Mouse (Mus musculus): ENCODE results near the gene Pilrb1. TPM values are rescaled to one million over a fixed set of nuclear protein-coding genes. Genes with fewer than 3 reads are reported as not detected.
"Not testable (repeated sequence)": the region's sequence is repeated elsewhere in the genome, so short reads cannot be mapped to it uniquely, and the experiment has no call there.

Gene Pilrb1
- polyA plus RNA-seq (2014; fragmentation: Nextera tagmentation; extraction: Ambion mirVana): 0.59 and 0.67 TPM in 2 replicates

GRCm38 (mm10) chr5:137857960-137858710 lies at the start of gene Pilrb1:
Gene Pilrb1, minus strand, starts transcription at chr5:137858106.
- H3K9ac ChIP-seq (replicated peaks; ENCODE audit: low read depth, low read length); H3K4me2 ChIP-seq (replicated peaks; ENCODE audit: low read depth, low read length); H3K4me3 ChIP-seq (ENCODE audit: low read depth, low read length); H3K27me3 ChIP-seq (ENCODE audit: control insufficient read depth, insufficient read depth, low read length); H3K9me3 ChIP-seq (ENCODE audit: control insufficient read depth, low read depth, low read length); H3K36me3 ChIP-seq (ENCODE audit: control insufficient read depth, insufficient read depth, low read length); ATAC-seq (ENCODE audit: insufficient number of reproducible peaks, insufficient read depth, low FRiP score, low read depth); H3K4me1 ChIP-seq (ENCODE audit: control insufficient read depth, insufficient read depth, low read length); H3K27ac ChIP-seq (ENCODE audit: low read length): not testable (repeated sequence)
- WGBS: 83% methylated on average over 2 of the region's 2 CpGs

DNA sequence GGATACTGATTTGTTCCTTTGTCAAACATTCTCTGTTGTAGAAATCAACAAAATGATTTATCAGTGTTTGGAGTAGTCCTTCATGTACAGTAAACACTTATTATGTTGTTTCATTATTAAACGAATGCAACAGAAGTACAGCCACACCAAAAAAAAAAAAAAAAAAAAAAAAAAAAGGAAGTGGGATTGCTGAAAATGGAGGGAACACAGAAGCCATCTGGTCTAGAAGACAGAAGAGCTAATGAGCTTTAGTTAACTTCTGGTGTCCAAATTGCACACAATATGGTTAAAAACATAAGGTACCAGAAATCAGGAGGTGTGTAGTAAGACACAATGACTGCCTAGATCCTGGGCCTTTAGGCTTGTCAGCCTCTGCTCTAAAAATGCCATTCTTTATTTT lies 39.9 kb upstream of the Pilrb1 start:
- 76% methylated on average over 1 of the region's 1 CpGs for WGBS
- Histone ChIP-seq H3K9ac (replicated peaks; ENCODE audit: low read depth, low read length) (no peak overlapping the region), H3K4me2 (replicated peaks; ENCODE audit: low read depth, low read length) (no peak overlapping the region), H3K27me3 (ENCODE audit: control insufficient read depth, insufficient read depth, low read length) (no peaks in the 10 kb centered on the region), H3K4me3 (ENCODE audit: low read depth, low read length) (no peak overlapping the region), H3K4me1 (ENCODE audit: control insufficient read depth, insufficient read depth, low read length) (no peaks in the 10 kb centered on the region), H3K27ac (ENCODE audit: low read length) (no peak overlapping the region), H3K36me3 (ENCODE audit: control insufficient read depth, insufficient read depth, low read length) (no peaks in the 10 kb centered on the region), H3K9me3 (ENCODE audit: control insufficient read depth, low read depth, low read length) (no peaks in the 10 kb centered on the region)
- ATAC-seq (ENCODE audit: insufficient number of reproducible peaks, insufficient read depth, low FRiP score, low read depth): no peak

GRCm38 (mm10) chr5:137892954-137893353 lies 35.0 kb upstream of the Pilrb1 start:
- no peaks in the 10 kb centered on the region for H3K27me3 ChIP-seq (ENCODE audit: control insufficient read depth, insufficient read depth, low read length)
- no peaks in the 10 kb centered on the region for H3K4me1 ChIP-seq (ENCODE audit: control insufficient read depth, insufficient read depth, low read length)
- no peak overlapping the region for H3K9ac ChIP-seq (replicated peaks; ENCODE audit: low read depth, low read length)
- no peak for ATAC-seq (ENCODE audit: insufficient number of reproducible peaks, insufficient read depth, low FRiP score, low read depth)
- no peaks in the 10 kb centered on the region for H3K36me3 ChIP-seq (ENCODE audit: control insufficient read depth, insufficient read depth, low read length)
- H3K4me3 ChIP-seq (ENCODE audit: low read depth, low read length): no peak overlapping the region
- 53% methylated on average over 1 of the region's 1 CpGs for WGBS
- H3K9me3 ChIP-seq (ENCODE audit: control insufficient read depth, low read depth, low read length): no peaks in the 10 kb centered on the region
- no peak overlapping the region for H3K4me2 ChIP-seq (replicated peaks; ENCODE audit: low read depth, low read length)
- no peak overlapping the region for H3K27ac ChIP-seq (ENCODE audit: low read length)

GRCm38 (mm10) chr5:137887666-137888065 lies 29.8 kb upstream of the Pilrb1 start:
- H3K36me3 ChIP-seq (ENCODE audit: control insufficient read depth, insufficient read depth, low read length): no peaks in the 10 kb centered on the region
- no peaks in the 10 kb centered on the region for H3K27me3 ChIP-seq (ENCODE audit: control insufficient read depth, insufficient read depth, low read length)
- no peaks in the 10 kb centered on the region for H3K4me1 ChIP-seq (ENCODE audit: control insufficient read depth, insufficient read depth, low read length)
- no peaks in the 10 kb centered on the region for H3K9me3 ChIP-seq (ENCODE audit: control insufficient read depth, low read depth, low read length)
- ATAC-seq (ENCODE audit: insufficient number of reproducible peaks, insufficient read depth, low FRiP score, low read depth): no peak
- 93% methylated on average over 1 of the region's 1 CpGs for WGBS
- H3K4me2 ChIP-seq (replicated peaks; ENCODE audit: low read depth, low read length): no peak overlapping the region
- H3K27ac ChIP-seq (ENCODE audit: low read length): no peak overlapping the region
- H3K4me3 ChIP-seq (ENCODE audit: low read depth, low read length): no peak overlapping the region
- no peak overlapping the region for H3K9ac ChIP-seq (replicated peaks; ENCODE audit: low read depth, low read length)

DNA sequence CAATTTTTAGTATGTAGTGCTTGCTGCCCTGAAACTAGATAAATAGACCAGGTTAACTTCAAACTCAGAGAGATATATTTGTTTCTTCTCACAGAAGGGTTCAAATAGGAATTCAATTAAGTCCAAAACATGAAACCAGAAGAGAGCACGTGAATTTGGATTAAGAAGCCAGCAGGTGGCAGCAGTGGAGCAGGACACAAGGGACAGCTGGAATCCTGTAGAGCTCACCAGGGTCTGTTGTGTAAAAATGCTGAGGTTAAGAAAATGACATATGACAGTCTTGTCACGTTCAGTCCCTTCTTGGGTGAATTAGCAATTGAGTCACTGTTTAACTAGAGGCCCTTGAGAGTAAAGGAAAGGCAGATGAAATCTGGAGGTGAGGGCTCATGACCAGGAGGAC lies 28.0 kb upstream of the Pilrb1 start:
- no peaks in the 10 kb centered on the region for H3K4me1 ChIP-seq (ENCODE audit: control insufficient read depth, insufficient read depth, low read length)
- WGBS: 4% methylated on average over 2 of the region's 2 CpGs
- H3K36me3 ChIP-seq (ENCODE audit: control insufficient read depth, insufficient read depth, low read length): no peaks in the 10 kb centered on the region
- no peak overlapping the region for H3K27ac ChIP-seq (ENCODE audit: low read length)
- ATAC-seq (ENCODE audit: insufficient number of reproducible peaks, insufficient read depth, low FRiP score, low read depth): no peak
- H3K9me3 ChIP-seq (ENCODE audit: control insufficient read depth, low read depth, low read length): no peaks in the 10 kb centered on the region
- H3K4me3 ChIP-seq (ENCODE audit: low read depth, low read length): no peak overlapping the region
- H3K9ac ChIP-seq (replicated peaks; ENCODE audit: low read depth, low read length): no peak overlapping the region
- no peak overlapping the region for H3K4me2 ChIP-seq (replicated peaks; ENCODE audit: low read depth, low read length)
- H3K27me3 ChIP-seq (ENCODE audit: control insufficient read depth, insufficient read depth, low read length): no peaks in the 10 kb centered on the region

- Histone ChIP-seq H3K27ac (ENCODE audit: low read length) (no peak overlapping the region), H3K9me3 (ENCODE audit: control insufficient read depth, low read depth, low read length) (no peaks in the 10 kb centered on the region), H3K9ac (replicated peaks; ENCODE audit: low read depth, low read length) (no peak overlapping the region), H3K27me3 (ENCODE audit: control insufficient read depth, insufficient read depth, low read length) (no peaks in the 10 kb centered on the region), H3K36me3 (ENCODE audit: control insufficient read depth, insufficient read depth, low read length) (no peaks in the 10 kb centered on the region), H3K4me3 (ENCODE audit: low read depth, low read length) (no peak overlapping the region), H3K4me1 (ENCODE audit: control insufficient read depth, insufficient read depth, low read length) (no peaks in the 10 kb centered on the region), H3K4me2 (replicated peaks; ENCODE audit: low read depth, low read length) (no peak overlapping the region)
- 77% methylated on average over 3 of the region's 3 CpGs for WGBS
- no peak for ATAC-seq (ENCODE audit: insufficient number of reproducible peaks, insufficient read depth, low FRiP score, low read depth)
Observed at GRCm38 (mm10) chr5:137883345-137883744, 25.4 kb upstream of the Pilrb1 start.

DNA sequence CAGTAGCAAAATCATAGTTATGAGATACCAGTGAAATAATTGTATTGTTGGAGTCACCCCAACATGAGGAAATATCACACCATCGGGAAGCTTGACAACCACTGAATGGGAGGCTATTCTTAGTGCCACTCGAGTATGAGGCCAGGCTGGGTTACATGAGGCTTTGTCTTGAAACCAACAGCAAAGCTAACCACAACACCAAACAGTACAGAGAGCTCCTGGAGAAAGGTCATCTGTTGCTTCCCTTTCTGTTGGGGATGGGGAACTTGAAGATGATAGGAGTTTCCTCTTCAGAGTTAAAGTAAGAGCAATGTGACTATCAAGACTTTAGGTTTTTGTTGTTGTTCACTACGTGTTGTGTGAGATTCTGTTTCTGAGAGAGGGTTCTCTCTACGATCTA lies 25.0 kb upstream of the Pilrb1 start:
- Histone ChIP-seq H3K36me3 (ENCODE audit: control insufficient read depth, insufficient read depth, low read length) (no peaks in the 10 kb centered on the region), H3K27me3 (ENCODE audit: control insufficient read depth, insufficient read depth, low read length) (no peaks in the 10 kb centered on the region), H3K4me3 (ENCODE audit: low read depth, low read length) (no peak overlapping the region), H3K9me3 (ENCODE audit: control insufficient read depth, low read depth, low read length) (no peaks in the 10 kb centered on the region), H3K4me1 (ENCODE audit: control insufficient read depth, insufficient read depth, low read length) (no peaks in the 10 kb centered on the region), H3K4me2 (replicated peaks; ENCODE audit: low read depth, low read length) (no peak overlapping the region), H3K9ac (replicated peaks; ENCODE audit: low read depth, low read length) (no peak overlapping the region), H3K27ac (ENCODE audit: low read length) (no peak overlapping the region)
- WGBS: 80% methylated on average over 4 of the region's 4 CpGs
- no peak for ATAC-seq (ENCODE audit: insufficient number of reproducible peaks, insufficient read depth, low FRiP score, low read depth)

- no peak overlapping the region for H3K4me2 ChIP-seq (replicated peaks; ENCODE audit: low read depth, low read length)
- no peak overlapping the region for H3K9ac ChIP-seq (replicated peaks; ENCODE audit: low read depth, low read length)
- no peaks in the 10 kb centered on the region for H3K4me1 ChIP-seq (ENCODE audit: control insufficient read depth, insufficient read depth, low read length)
- WGBS: 39% methylated on average over 2 of the region's 2 CpGs
- no peak for ATAC-seq (ENCODE audit: insufficient number of reproducible peaks, insufficient read depth, low FRiP score, low read depth)
- H3K27me3 ChIP-seq (ENCODE audit: control insufficient read depth, insufficient read depth, low read length): no peaks in the 10 kb centered on the region
- H3K9me3 ChIP-seq (ENCODE audit: control insufficient read depth, low read depth, low read length): no peaks in the 10 kb centered on the region
- H3K4me3 ChIP-seq (ENCODE audit: low read depth, low read length): no peak overlapping the region
- H3K27ac ChIP-seq (ENCODE audit: low read length): no peak overlapping the region
- H3K36me3 ChIP-seq (ENCODE audit: control insufficient read depth, insufficient read depth, low read length): no peaks in the 10 kb centered on the region
Observed at GRCm38 (mm10) chr5:137877860-137878259, 20.0 kb upstream of the Pilrb1 start.

DNA sequence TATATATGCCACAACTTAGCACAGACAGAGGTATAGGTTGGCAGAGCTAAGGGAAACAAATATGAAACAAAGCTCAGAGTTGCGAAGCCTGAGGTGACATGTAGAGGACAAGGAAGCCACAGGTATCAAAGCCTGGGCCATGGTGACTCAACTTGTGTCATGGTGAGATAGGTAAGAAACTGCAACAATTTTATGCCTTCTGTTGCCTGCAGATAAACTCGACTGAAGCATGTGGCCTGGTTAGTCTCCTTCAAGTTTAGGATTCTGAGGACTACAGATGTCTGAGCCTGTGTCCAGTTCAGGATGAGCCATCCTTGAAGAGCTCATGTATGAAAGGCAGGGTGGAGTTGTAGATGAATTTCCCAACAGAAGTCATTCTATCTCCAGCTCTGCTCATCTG lies 17.1 kb upstream of the Pilrb1 start:
- H3K27ac ChIP-seq (ENCODE audit: low read length): no peak overlapping the region
- no peak for ATAC-seq (ENCODE audit: insufficient number of reproducible peaks, insufficient read depth, low FRiP score, low read depth)
- no peak overlapping the region for H3K4me3 ChIP-seq (ENCODE audit: low read depth, low read length)
- WGBS: 82% methylated on average over 2 of the region's 2 CpGs
- no peaks in the 10 kb centered on the region for H3K9me3 ChIP-seq (ENCODE audit: control insufficient read depth, low read depth, low read length)
- H3K27me3 ChIP-seq (ENCODE audit: control insufficient read depth, insufficient read depth, low read length): no peaks in the 10 kb centered on the region
- H3K9ac ChIP-seq (replicated peaks; ENCODE audit: low read depth, low read length): no peak overlapping the region
- H3K36me3 ChIP-seq (ENCODE audit: control insufficient read depth, insufficient read depth, low read length): no peaks in the 10 kb centered on the region
- no peaks in the 10 kb centered on the region for H3K4me1 ChIP-seq (ENCODE audit: control insufficient read depth, insufficient read depth, low read length)
- H3K4me2 ChIP-seq (replicated peaks; ENCODE audit: low read depth, low read length): no peak overlapping the region
